Mouse (Mus musculus) forebrain, embryonic 16.5 days (tissue): Measurements from ENCODE around the gene Usp3. TPM values are rescaled to one million over a fixed set of nuclear protein-coding genes. Genes with fewer than 3 reads are reported as not detected.

Experiments
- ATAC-seq: fragments of 200-750 bp; cut with Nextera tagmentation; 2 replicates; pipeline ENCODE4 v1.8.0; 2017; ENCODE audit warnings: mild to moderate bottlenecking, moderate library complexity
- H3K27ac ChIP-seq: fragments of 300-500 bp; sonication (generic); 2 replicates; pipeline ENCODE4 v1.5.1; 2014; ENCODE audit warnings: low read length, control low read depth
- H3K27me3 ChIP-seq: fragments of 300-500 bp; sonication (generic); replicated peaks from 2 replicates; pipeline ENCODE4 v1.6.1; 2014; ENCODE audit warnings: low read length; ENCODE audit not compliant: control insufficient read depth, insufficient read depth
- H3K36me3 ChIP-seq: fragments of 300-500 bp; sonication (generic); 2 replicates; pipeline ENCODE4 v1.6.1; 2014; ENCODE audit not compliant: control insufficient read depth, insufficient read depth
- H3K4me1 ChIP-seq: fragments of 300-500 bp; sonication (generic); replicated peaks from 2 replicates; pipeline ENCODE4 v1.6.1; 2014; ENCODE audit warnings: low read length; ENCODE audit not compliant: control insufficient read depth, insufficient read depth
- H3K4me2 ChIP-seq: fragments of 300-500 bp; sonication (generic); 2 replicates; pipeline ENCODE4 v1.6.1; 2014; ENCODE audit warnings: mild to moderate bottlenecking, low read length, control low read depth
- H3K4me3 ChIP-seq: fragments of 300-500 bp; sonication (generic); replicated peaks from 2 replicates; pipeline ENCODE4 v1.5.1; 2014; ENCODE audit warnings: mild to moderate bottlenecking, low read length, control low read depth
- H3K9ac ChIP-seq: fragments of 300-500 bp; sonication (generic); replicated peaks from 2 replicates; pipeline ENCODE4 v1.6.1; 2014; ENCODE audit warnings: low read depth, low read length, control low read depth
- H3K9me3 ChIP-seq: fragments of 300-500 bp; sonication (generic); 2 replicates; pipeline ENCODE4 v1.6.1; 2016; ENCODE audit warnings: low read length; ENCODE audit not compliant: control insufficient read depth
- WGBS: fragments of 180-500 bp; shearing (Covaris S2); extraction: QIAGEN DNeasy Blood & Tissue Kit; methylation state at CpG from one replicate; pipeline ENCODE4 v1.1.7; 2014; 5-methylcytosine and 5-hydroxymethylcytosine counted together
- polyA plus RNA-seq: library from polyadenylated mRNA; unstranded; fragments of >200 nt; fragmentation: Nextera tagmentation; extraction: Ambion mirVana; gene quantifications from 2 replicates; pipeline ENCODE4 v1.2.1, GENCODE M21; 2015

The Usp3 gene
- polyA plus RNA-seq, 1 experiment from 2014 or later: 93.0 TPM

DNA sequence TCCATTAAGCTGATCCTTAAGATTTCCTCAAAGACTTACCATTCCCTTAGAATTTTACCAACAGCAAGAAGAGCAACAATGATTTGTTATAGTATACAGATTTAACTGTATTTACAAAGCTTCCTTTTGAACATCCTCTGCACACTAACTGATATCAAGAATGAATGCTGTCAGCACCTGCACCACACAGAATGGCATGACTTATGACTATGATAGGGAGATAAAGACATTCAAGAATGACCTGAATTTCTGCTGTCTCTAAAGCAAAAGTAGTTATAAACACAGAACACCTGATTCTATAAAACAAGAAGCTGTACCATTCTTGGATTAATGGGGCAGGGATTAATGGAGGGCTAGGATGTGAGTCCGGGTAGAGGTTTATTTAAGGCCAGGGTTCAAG lies 32.2 kb downstream of the Usp3 start:
- ATAC-seq: no peak
- no peaks in the 10 kb centered on the region for H3K27me3 ChIP-seq
- 0 out of 2 replicates have a peak, but pooled peaks cover 5% of the 10 kb centered on the region for H3K4me1 ChIP-seq
- no peak overlapping the region for H3K4me3 ChIP-seq
- 71% methylated on average over 1 of the region's 1 CpGs for WGBS
- no peaks in the 10 kb centered on the region for H3K9me3 ChIP-seq
- no peaks in the 10 kb centered on the region for H3K36me3 ChIP-seq
- H3K4me2 ChIP-seq: no peak overlapping the region
- no peak overlapping the region for H3K9ac ChIP-seq
- H3K27ac ChIP-seq: no peak overlapping the region

GRCm38 (mm10) chr9:66560295-66560694 lies 32.6 kb downstream of the Usp3 start:
- ATAC-seq: peak; percentile 38; the same call in 1 of the 2 replicates
- H3K27ac ChIP-seq: peak overlapping the region; percentile 50; the same call in 1 of the 2 replicates
- H3K4me3 ChIP-seq: no peak overlapping the region
- no peak overlapping the region for H3K4me2 ChIP-seq
- H3K27me3 ChIP-seq: no peaks in the 10 kb centered on the region
- H3K9ac ChIP-seq: no peak overlapping the region
- 1% methylated on average over 2 of the region's 2 CpGs for WGBS
- H3K9me3 ChIP-seq: no peaks in the 10 kb centered on the region
- H3K36me3 ChIP-seq: no peaks in the 10 kb centered on the region
- H3K4me1 ChIP-seq: 0 out of 2 replicates have a peak, but pooled peaks cover 5% of the 10 kb centered on the region

DNA sequence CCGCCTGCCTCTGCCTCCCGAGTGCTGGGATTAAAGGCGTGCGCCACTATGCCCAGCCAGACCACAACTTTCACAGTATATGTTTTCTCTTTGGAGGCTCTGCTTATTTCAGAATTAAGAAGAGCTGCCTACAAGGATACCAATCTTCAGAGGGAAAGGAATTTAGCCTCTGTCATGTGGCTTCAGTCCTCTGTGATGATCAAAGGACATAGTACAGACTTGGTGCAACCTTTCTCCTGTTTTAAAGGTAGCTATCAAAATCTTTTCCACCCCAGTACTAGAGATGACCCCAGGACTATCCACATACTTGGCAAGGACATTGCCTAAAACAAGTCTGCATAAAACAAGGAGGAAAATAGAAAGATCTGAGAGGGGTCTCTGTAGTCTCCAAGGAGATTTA lies 34.0 kb downstream of the Usp3 start:
- 100% methylated on average over 3 of the region's 4 CpGs for WGBS
- no peak for ATAC-seq
- no peak overlapping the region for H3K9ac ChIP-seq
- no peaks in the 10 kb centered on the region for H3K36me3 ChIP-seq
- H3K9me3 ChIP-seq: no peaks in the 10 kb centered on the region
- H3K27ac ChIP-seq: no peak overlapping the region
- H3K4me1 ChIP-seq: 0 out of 2 replicates have a peak, but pooled peaks cover 5% of the 10 kb centered on the region
- H3K27me3 ChIP-seq: no peaks in the 10 kb centered on the region
- H3K4me2 ChIP-seq: no peak overlapping the region
- no peak overlapping the region for H3K4me3 ChIP-seq

DNA sequence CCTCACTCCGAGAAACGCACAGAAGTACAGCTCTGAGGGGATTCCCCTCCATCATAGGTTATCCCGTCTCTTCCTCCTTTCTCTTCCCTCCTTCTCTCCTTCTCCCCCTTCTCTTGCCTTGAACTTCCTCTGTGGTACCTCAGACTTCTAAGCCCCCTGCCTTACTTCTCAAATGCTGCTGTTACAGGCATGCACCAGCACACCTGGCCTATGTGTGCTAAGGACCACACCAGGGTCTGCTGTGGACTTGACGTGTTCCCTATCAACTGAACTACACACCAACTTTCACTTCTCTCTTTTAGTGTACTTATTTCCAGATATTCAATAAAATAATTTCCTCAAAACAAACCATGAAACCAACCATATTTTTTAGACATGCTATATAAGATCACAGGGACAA lies 50.2 kb downstream of the Usp3 start:
- Histone ChIP-seq H3K36me3 (peaks cover 8% of the 10 kb centered on the region; the same call in 1 of the 2 replicates), H3K27me3 (no peaks in the 10 kb centered on the region), H3K4me3 (no peak overlapping the region), H3K4me1 (no peaks in the 10 kb centered on the region), H3K9ac (no peak overlapping the region), H3K9me3 (no peaks in the 10 kb centered on the region), H3K4me2 (no peak overlapping the region), H3K27ac (no peak overlapping the region)
- WGBS: 84% methylated on average over 4 of the region's 4 CpGs
- ATAC-seq: no peak

GRCm38 (mm10) chr9:66521595-66521994 lies 71.3 kb downstream of the Usp3 start:
- no peak overlapping the region for H3K4me2 ChIP-seq
- WGBS: 99% methylated on average over 3 of the region's 3 CpGs
- H3K4me1 ChIP-seq: no peaks in the 10 kb centered on the region
- peaks cover 30% of the 10 kb centered on the region for H3K36me3 ChIP-seq
- ATAC-seq: no peak
- no peaks in the 10 kb centered on the region for H3K9me3 ChIP-seq
- no peaks in the 10 kb centered on the region for H3K27me3 ChIP-seq
- H3K27ac ChIP-seq: no peak overlapping the region
- H3K4me3 ChIP-seq: no peak overlapping the region
- no peak overlapping the region for H3K9ac ChIP-seq

GRCm38 (mm10) chr9:66520299-66520698 lies 72.6 kb downstream of the Usp3 start:
- H3K4me1 ChIP-seq: no peaks in the 10 kb centered on the region
- H3K27me3 ChIP-seq: no peaks in the 10 kb centered on the region
- H3K36me3 ChIP-seq: peaks cover 32% of the 10 kb centered on the region
- H3K27ac ChIP-seq: no peak overlapping the region
- H3K9me3 ChIP-seq: no peaks in the 10 kb centered on the region
- H3K4me2 ChIP-seq: no peak overlapping the region
- H3K9ac ChIP-seq: no peak overlapping the region
- ATAC-seq: no peak
- WGBS: 92% methylated on average over 4 of the region's 4 CpGs
- no peak overlapping the region for H3K4me3 ChIP-seq

DNA sequence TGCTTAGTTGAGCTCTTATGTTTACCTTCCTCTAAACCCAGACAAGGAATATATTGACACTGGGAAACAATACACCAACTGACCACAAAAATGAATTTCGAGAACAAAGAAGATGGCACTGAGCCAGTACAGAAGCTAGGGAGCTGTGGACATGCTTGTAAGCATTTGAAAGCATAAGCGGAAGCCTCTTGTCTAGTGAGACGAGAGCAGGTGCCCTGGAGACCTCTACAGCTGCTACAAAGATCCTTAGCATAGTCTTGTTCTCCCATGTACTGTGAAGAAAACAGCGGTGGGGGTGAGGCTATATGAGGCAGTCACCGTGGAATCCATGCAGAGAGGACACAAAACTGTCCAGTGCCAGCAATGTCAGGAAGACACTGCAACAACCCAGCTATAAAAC lies 74.0 kb downstream of the Usp3 start:
- Histone ChIP-seq H3K9ac (no peak overlapping the region), H3K36me3 (peaks cover 32% of the 10 kb centered on the region), H3K27me3 (no peaks in the 10 kb centered on the region), H3K4me2 (no peak overlapping the region), H3K4me3 (no peak overlapping the region), H3K9me3 (no peaks in the 10 kb centered on the region), H3K4me1 (no peaks in the 10 kb centered on the region), H3K27ac (no peak overlapping the region)
- ATAC-seq: no peak
- 64% methylated on average over 5 of the region's 5 CpGs for WGBS

- H3K4me2 ChIP-seq: no peak overlapping the region
- H3K27me3 ChIP-seq: no peaks in the 10 kb centered on the region
- no peaks in the 10 kb centered on the region for H3K4me1 ChIP-seq
- 97% methylated on average over 5 of the region's 5 CpGs for WGBS
- no peak overlapping the region for H3K9ac ChIP-seq
- no peak overlapping the region for H3K4me3 ChIP-seq
- no peak overlapping the region for H3K27ac ChIP-seq
- peaks cover 32% of the 10 kb centered on the region for H3K36me3 ChIP-seq
- no peak for ATAC-seq
- no peaks in the 10 kb centered on the region for H3K9me3 ChIP-seq
These were observed 74.7 kb downstream of the Usp3 start for GRCm38 (mm10) chr9:66518251-66518650.

GRCm38 (mm10) chr9:66517746-66518145 lies 75.2 kb downstream of the Usp3 start:
- Histone ChIP-seq H3K27me3 (no peaks in the 10 kb centered on the region), H3K9me3 (no peaks in the 10 kb centered on the region), H3K4me2 (no peak overlapping the region), H3K27ac (no peak overlapping the region), H3K9ac (no peak overlapping the region), H3K36me3 (peaks cover 32% of the 10 kb centered on the region), H3K4me1 (no peaks in the 10 kb centered on the region; the same call in 1 of the 2 replicates), H3K4me3 (no peak overlapping the region)
- ATAC-seq: no peak
- 92% methylated on average over 10 of the region's 10 CpGs for WGBS
